ENCODE assay signal across 24 mouse cellular contexts in the genomic region with DNA sequence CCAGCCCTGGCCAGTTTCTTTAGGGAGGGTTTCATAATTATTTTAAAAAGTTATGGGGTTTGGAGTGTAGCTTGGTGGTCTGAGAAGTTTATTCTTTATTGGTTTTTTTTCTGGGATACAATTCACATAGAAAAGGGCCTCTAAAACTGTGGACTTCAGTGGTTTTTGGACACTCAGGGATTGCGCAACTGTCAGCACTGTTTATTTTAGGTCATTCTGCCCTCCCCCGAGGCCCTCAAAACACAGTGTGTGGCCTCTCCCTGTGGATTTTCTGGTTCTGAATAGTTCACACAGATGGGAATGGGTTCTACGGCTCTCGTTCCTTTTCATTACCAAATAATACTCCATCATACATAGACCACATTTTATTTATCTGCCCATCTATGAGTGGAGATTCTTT. TPM values are rescaled to one million over a fixed set of nuclear protein-coding genes. Genes with fewer than 3 reads are reported as not detected.
A peak's percentile ranks its signal among the peaks of the same experiment; 100 is the strongest.
DNase-seq lines count a peak whose midpoint lies in the region; ATAC-seq lines count a peak whose summit lies in the region.
"Had no signal": no experiment of that assay in that cellular context is flagged by ENCODE, and none has a peak within 500 bp of the region (broad histone marks: within the 10 kb centered on the region; RNA-seq: fewer than 3 reads in every experiment).

No protein-coding gene starts in this region.

- H3K4me2 ChIP-seq in kidney, embryonic 15.5 days, result no peak overlapping the region
- H3K4me2 ChIP-seq in lung, embryonic 15.5 days, result no peak overlapping the region
- no peak overlapping the region for H3K4me2 ChIP-seq in liver, embryonic 16.5 days (ENCODE audit: low read depth, low read length)
- H3K4me2 ChIP-seq: embryonic facial prominence, embryonic 13.5 days; forebrain, embryonic 12.5 days; heart, embryonic 15.5 days; hindbrain, embryonic 14.5 days; neural tube, embryonic 13.5 days had no signal

- WGBS in kidney, embryonic 15.5 days, result 89% methylated on average over 4 of the region's 4 CpGs
- WGBS in lung, embryonic 15.5 days, result 72% methylated on average over 4 of the region's 4 CpGs
- WGBS in liver, embryonic 16.5 days (ENCODE audit: insufficient replicate concordance), result 61% methylated on average over 4 of the region's 4 CpGs

- peak; percentile 55 for DNase-seq in adrenal gland, adult 2 months
- DNase-seq in adrenal gland, postnatal 14 days, result no peak
- no peak for DNase-seq in kidney, postnatal 14 days
- DNase-seq in lung, postnatal 14 days, result no peak
- DNase-seq in testis, postnatal 14 days (ENCODE audit: low spot score), result no peak
- DNase-seq: adrenal gland, adult 8-10 months; cerebellum, adult 2 months; cerebellum, postnatal 25 days; gastrocnemius, postnatal 36 days; heart, postnatal 4 days; midbrain, embryonic 14.5 days; retina, postnatal 1 day; right cerebral cortex, postnatal 25 days; spleen, adult 18-20 months had no signal

- peaks cover 17% of the 10 kb centered on the region for H3K36me3 ChIP-seq in kidney, embryonic 15.5 days
- H3K36me3 ChIP-seq in lung, embryonic 15.5 days, result peaks cover 9% of the 10 kb centered on the region; the same call in 1 of the 2 replicates
- H3K36me3 ChIP-seq in liver, embryonic 16.5 days (ENCODE audit: control insufficient read depth, insufficient read depth), result no peaks in the 10 kb centered on the region
- H3K36me3 ChIP-seq: forebrain, embryonic 12.5 days; heart, embryonic 15.5 days had no signal

- no peak overlapping the region for H3K4me3 ChIP-seq in kidney, embryonic 15.5 days (replicated peaks)
- no peak overlapping the region for H3K4me3 ChIP-seq in lung, embryonic 15.5 days
- H3K4me3 ChIP-seq in liver, embryonic 16.5 days (ENCODE audit: low read depth, low read length), result no peak overlapping the region
- H3K4me3 ChIP-seq: embryonic facial prominence, embryonic 13.5 days; erythroblast, embryonic 14.5 days; forebrain, embryonic 12.5 days; heart, embryonic 15.5 days; neural tube, embryonic 13.5 days had no signal

- H3K27ac ChIP-seq in kidney, embryonic 15.5 days, result 0 out of 2 replicates have a peak overlapping the region, but pooled peaks have one; percentile 13
- H3K27ac ChIP-seq in lung, embryonic 15.5 days, result peak overlapping the region; percentile 13; the same call in 1 of the 2 replicates
- H3K27ac ChIP-seq in liver, embryonic 16.5 days (ENCODE audit: low read length), result no peak overlapping the region
- H3K27ac ChIP-seq: embryonic facial prominence, embryonic 13.5 days; forebrain, embryonic 12.5 days; heart, embryonic 15.5 days; hindbrain, embryonic 14.5 days; neural tube, embryonic 13.5 days had no signal

- peaks cover 10% of the 10 kb centered on the region for H3K4me1 ChIP-seq in kidney, embryonic 15.5 days
- peaks cover 19% of the 10 kb centered on the region for H3K4me1 ChIP-seq in lung, embryonic 15.5 days
- no peaks in the 10 kb centered on the region; the same call in 1 of the 2 replicates for H3K4me1 ChIP-seq in liver, embryonic 16.5 days (ENCODE audit: control insufficient read depth, low read depth, low read length)
- H3K4me1 ChIP-seq: forebrain, embryonic 12.5 days; heart, embryonic 15.5 days; neural tube, embryonic 13.5 days had no signal

- H3K27me3 ChIP-seq in kidney, embryonic 15.5 days, result no peaks in the 10 kb centered on the region
- no peaks in the 10 kb centered on the region for H3K27me3 ChIP-seq in lung, embryonic 15.5 days
- H3K27me3 ChIP-seq in liver, embryonic 16.5 days (ENCODE audit: control insufficient read depth, insufficient read depth, low read depth, low read length), result no peaks in the 10 kb centered on the region
- H3K27me3 ChIP-seq: embryonic facial prominence, embryonic 13.5 days; forebrain, embryonic 12.5 days; heart, embryonic 15.5 days; neural tube, embryonic 13.5 days had no signal

- no peak overlapping the region for H3K9ac ChIP-seq in kidney, embryonic 15.5 days
- H3K9ac ChIP-seq in lung, embryonic 15.5 days, result no peak overlapping the region
- no peak overlapping the region for H3K9ac ChIP-seq in liver, embryonic 16.5 days (ENCODE audit: low read depth, low read length)
- H3K9ac ChIP-seq: embryonic facial prominence, embryonic 13.5 days; forebrain, embryonic 12.5 days; heart, embryonic 15.5 days; hindbrain, embryonic 14.5 days; neural tube, embryonic 13.5 days had no signal

- no peak for ATAC-seq in kidney, embryonic 15.5 days (replicated peaks; ENCODE audit: low FRiP score)
- no peak for ATAC-seq in lung, embryonic 15.5 days (ENCODE audit: borderline replicate concordance, extremely low read depth, low FRiP score, low TSS enrichment)
- peak; percentile 58 for ATAC-seq in liver, embryonic 16.5 days (ENCODE audit: low read depth)
- ATAC-seq: inflammation-experienced regulatory T-cells, adult 6 months had no signal

- no peaks in the 10 kb centered on the region for H3K9me3 ChIP-seq in kidney, embryonic 15.5 days (replicated peaks)
- no peaks in the 10 kb centered on the region for H3K9me3 ChIP-seq in lung, embryonic 15.5 days
- H3K9me3 ChIP-seq in liver, embryonic 16.5 days (replicated peaks; ENCODE audit: control insufficient read depth, low read length), result no peaks in the 10 kb centered on the region
- H3K9me3 ChIP-seq: heart, embryonic 15.5 days; neural tube, embryonic 13.5 days had no signal

RNA-seq across cellular contexts. Expression of gene Gse1, which starts 15.0 kb away (rescaled TPM):
- 10 to 100 TPM; 27.1 to 28.7 TPM for total RNA-seq in adrenal gland, adult 2 months (2021)
- 42.1 and 46.3 TPM in 2 replicates for polyA plus RNA-seq in adrenal gland, adult 2 months (2012; rRNA removed)
- 29.9 and 33.9 TPM in 2 replicates for total RNA-seq in adrenal gland, postnatal 14 days (2021)
- 8.3 and 10.0 TPM in 2 replicates for polyA plus RNA-seq in kidney, embryonic 15.5 days (2015; fragmentation: Nextera tagmentation; extraction: Ambion mirVana)
- 9.6 and 12.6 TPM in 2 replicates for polyA plus RNA-seq in lung, embryonic 15.5 days (2015; fragmentation: Nextera tagmentation; extraction: Ambion mirVana)
- polyA plus RNA-seq in liver, embryonic 16.5 days (2015; fragmentation: Nextera tagmentation; extraction: Ambion mirVana), result 7.6 and 9.5 TPM in 2 replicates
